Mouse (Mus musculus) kidney, postnatal 0 days (tissue): ENCODE measurements at regions not wholly inside any gene's neighbourhood (a gene's known extent, or its start where the extent isn't known, plus 50 kb on each side); places are given as distances from the start of the nearest gene placed in this dataset.
"Not testable (repeated sequence)": the region's sequence is repeated elsewhere in the genome, so short reads cannot be mapped to it uniquely, and the experiment has no call there.

ENCODE experiments used
- ATAC-seq: fragments of 200-750 bp; cut with Nextera tagmentation; replicated peaks from 2 replicates; pipeline ENCODE4 v1.8.0; 2017; ENCODE audit warnings: low read depth, moderate number of reproducible peaks, moderate TSS enrichment, moderate library complexity; ENCODE audit not compliant: low FRiP score
- DNase-seq: peaks from one replicate; pipeline ENCODE4 v3.0.0-alpha.2; 2016; ENCODE audit warnings: low spot score
- H3K27ac ChIP-seq: fragments of 300-500 bp; sonication (generic); 2 replicates; pipeline ENCODE4 v1.5.1; 2014; ENCODE audit warnings: mild to moderate bottlenecking
- H3K27me3 ChIP-seq: fragments of 300-500 bp; sonication (generic); 2 replicates; pipeline ENCODE4 v1.6.1; 2014; ENCODE audit warnings: low read length, mixed read lengths; ENCODE audit not compliant: insufficient read depth
- H3K36me3 ChIP-seq: fragments of 300-500 bp; sonication (generic); 2 replicates; pipeline ENCODE4 v1.6.1; 2014; ENCODE audit warnings: low read length, mixed read lengths; ENCODE audit not compliant: insufficient read depth
- H3K4me1 ChIP-seq: fragments of 300-500 bp; sonication (generic); replicated peaks from 2 replicates; pipeline ENCODE4 v1.6.1; 2014; ENCODE audit warnings: antibody characterized with exemption, low read length, mixed read lengths; ENCODE audit not compliant: insufficient read depth
- H3K4me2 ChIP-seq: fragments of 300-500 bp; sonication (generic); 2 replicates; pipeline ENCODE4 v1.6.1; 2014; ENCODE audit warnings: mild to moderate bottlenecking, low read length, moderate library complexity, mixed read lengths
- H3K4me3 ChIP-seq: fragments of 300-500 bp; sonication (generic); replicated peaks from 2 replicates; pipeline ENCODE4 v1.5.1; 2014; ENCODE audit warnings: low read depth, low read length
- H3K9ac ChIP-seq: fragments of 300-500 bp; sonication (generic); 2 replicates; pipeline ENCODE4 v1.6.1; 2014; ENCODE audit warnings: low read depth, low read length
- H3K9me3 ChIP-seq: fragments of 300-500 bp; sonication (generic); replicated peaks from 2 replicates; pipeline ENCODE4 v1.6.1; 2016; ENCODE audit warnings: low read length, inconsistent platforms, mixed read lengths
- CTCF ChIP-seq: IDR thresholded peaks from 2 replicates; pipeline ENCODE4 v1.5.1; 2016; ENCODE audit warnings: antibody characterized with exemption, low read depth, mild to moderate bottlenecking, moderate library complexity
- WGBS: fragments of 180-500 bp; shearing (Covaris S2); extraction: QIAGEN DNeasy Blood & Tissue Kit; methylation state at CpG from one replicate; pipeline ENCODE4 v1.1.7; 2014; 5-methylcytosine and 5-hydroxymethylcytosine counted together

GRCm38 (mm10) chr6:37730500-37731239 is 139.9 kb upstream of the Trim24 start:
- WGBS, result 57% methylated on average over 8 of the region's 8 CpGs
- Histone ChIP-seq H3K27me3 (no peaks in the 10 kb centered on the region), H3K9me3 (no peaks in the 10 kb centered on the region), H3K9ac (no peak overlapping the region), H3K36me3 (no peaks in the 10 kb centered on the region), H3K27ac (no peak overlapping the region; the same call in 1 of the 2 replicates), H3K4me1 (no peaks in the 10 kb centered on the region), H3K4me3 (no peak overlapping the region), H3K4me2 (no peak overlapping the region)
- no peak for TF ChIP-seq CTCF
- ATAC-seq (peak; percentile 75), DNase-seq (peak; percentile 66)

DNA sequence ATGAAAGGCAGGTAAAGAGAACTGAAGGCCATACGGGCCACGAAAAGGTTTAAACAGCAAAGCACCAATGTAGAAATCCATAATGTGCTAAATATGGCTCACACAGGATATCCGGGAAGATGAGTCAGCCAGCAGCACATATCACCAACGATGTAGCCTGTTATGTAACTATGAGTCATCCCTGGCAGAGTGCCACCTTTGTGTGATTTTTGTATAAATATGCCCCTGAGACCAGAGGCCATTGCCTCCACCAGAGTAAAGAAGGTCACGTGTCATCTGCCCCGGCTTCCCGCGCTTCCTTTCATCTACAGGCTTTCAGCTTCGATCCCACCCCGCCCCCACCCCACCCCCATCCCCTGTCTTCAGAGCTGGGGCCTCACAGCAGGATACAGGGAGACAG is 138.2 kb upstream of the Trim24 start:
- no peak for TF ChIP-seq CTCF
- ATAC-seq, result peak; percentile 73
- Histone ChIP-seq H3K27ac (no peak overlapping the region), H3K4me1 (no peaks in the 10 kb centered on the region), H3K4me3 (no peak overlapping the region), H3K4me2 (no peak overlapping the region), H3K9me3 (no peaks in the 10 kb centered on the region), H3K36me3 (no peaks in the 10 kb centered on the region), H3K9ac (no peak overlapping the region), H3K27me3 (no peaks in the 10 kb centered on the region)
- 44% methylated on average over 10 of the region's 10 CpGs for WGBS
- DNase-seq, result peak; percentile 82

DNA sequence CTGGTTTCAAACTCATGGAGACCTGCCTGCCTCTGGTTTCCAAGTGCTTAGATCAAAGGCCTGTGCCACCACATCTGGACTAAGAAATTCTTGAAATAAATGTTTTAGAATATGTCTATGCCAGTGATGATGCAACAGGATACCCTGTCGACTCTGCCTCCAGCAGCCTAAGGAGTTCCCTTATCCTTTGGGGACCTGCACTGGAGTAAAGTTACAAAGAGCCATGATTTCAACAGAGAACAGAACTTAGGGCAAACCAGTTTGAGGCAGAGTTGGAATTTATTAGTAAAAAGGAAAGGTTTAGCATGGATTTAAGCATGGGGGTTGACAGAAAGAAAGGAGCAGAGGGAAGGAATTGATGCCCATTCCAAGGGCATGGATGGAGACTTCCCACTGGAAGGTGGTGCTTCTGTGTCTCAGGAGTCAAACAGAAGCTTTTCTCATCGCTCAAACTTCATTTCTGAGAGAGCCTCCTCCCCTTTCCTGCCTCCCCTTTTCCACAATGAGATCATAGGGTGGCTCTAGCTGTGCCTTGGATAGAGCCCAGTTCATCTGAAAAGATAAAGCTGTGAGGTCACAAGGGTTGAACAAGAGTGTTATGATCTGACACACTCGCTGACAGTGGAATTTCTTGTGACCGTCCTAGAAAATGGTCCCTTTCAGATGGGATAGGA is 135.2 kb upstream of the Trim24 start:
- 62% methylated on average over 4 of the region's 4 CpGs for WGBS
- no peak overlapping the region for H3K4me3 ChIP-seq
- no peak overlapping the region for H3K4me2 ChIP-seq
- H3K27ac ChIP-seq, result 0 out of 2 replicates have a peak overlapping the region, but pooled peaks have one; percentile 25
- no peaks in the 10 kb centered on the region for H3K9me3 ChIP-seq
- H3K27me3 ChIP-seq, result no peaks in the 10 kb centered on the region
- DNase-seq (peak; percentile 80), ATAC-seq (0 out of 2 replicates have a peak, but pooled peaks have one; percentile 51)
- no peak overlapping the region for H3K9ac ChIP-seq
- no peak for TF ChIP-seq CTCF
- H3K36me3 ChIP-seq, result no peaks in the 10 kb centered on the region
- H3K4me1 ChIP-seq, result no peaks in the 10 kb centered on the region

DNA sequence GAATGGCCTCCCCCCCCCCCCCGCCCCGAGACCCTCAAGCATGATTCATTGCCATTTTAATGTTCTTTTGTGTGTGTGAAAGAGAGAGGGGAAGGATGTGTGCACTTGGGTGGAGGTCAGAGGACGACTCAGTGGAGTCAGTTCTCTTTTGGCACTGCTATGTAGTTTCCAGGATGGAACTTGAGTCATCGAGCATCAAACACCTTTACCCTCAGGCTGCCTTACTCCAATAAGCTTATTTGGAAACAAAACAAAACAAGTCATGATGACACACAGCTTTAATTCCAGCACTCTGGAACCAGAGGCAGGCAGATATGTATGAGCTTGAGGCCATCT is 134.7 kb upstream of the Trim24 start:
- 66% methylated on average over 4 of the region's 4 CpGs for WGBS

DNA sequence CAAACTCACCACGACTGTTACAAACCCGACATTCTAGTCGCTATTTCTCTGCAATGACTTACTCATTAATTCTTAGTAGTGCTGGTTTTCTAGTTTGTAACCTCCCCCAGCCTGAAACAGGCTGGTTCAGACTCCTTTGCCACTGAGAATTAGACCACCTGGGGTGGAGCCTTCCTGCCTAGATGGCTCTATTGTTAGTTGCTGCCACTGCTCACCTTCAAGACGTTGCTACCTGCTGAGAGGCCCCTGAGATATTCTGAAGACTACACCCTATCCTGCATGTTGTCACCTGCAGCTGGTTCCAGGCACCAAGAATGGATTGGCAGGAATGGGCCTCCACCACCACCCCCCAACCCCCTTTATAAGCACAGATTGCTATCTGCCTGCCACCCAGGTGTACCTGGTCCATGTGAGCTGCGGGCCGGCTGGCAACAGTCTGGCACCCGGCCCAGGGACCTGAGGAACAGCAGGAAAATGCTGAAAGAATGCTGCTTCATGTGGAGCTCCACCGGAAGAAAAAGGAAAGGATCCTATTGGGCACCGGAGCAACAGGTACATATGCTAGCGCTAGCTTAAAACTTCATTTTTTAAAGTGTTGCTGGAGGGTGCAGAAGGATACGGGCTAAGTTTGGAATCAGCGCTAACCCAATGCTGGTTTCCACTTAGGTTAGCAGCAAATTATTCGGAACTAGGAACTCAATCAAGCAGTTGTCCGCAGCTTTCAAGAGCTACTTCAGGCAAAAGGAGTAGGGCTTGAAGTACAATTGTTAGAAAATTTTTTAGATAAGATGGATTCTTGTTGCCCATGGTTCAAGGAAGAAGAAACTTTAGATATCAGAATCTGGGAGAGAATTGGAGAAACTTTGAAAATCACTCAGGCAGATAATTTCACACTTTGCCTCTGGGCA is 129.4 kb upstream of the Trim24 start:
- Histone ChIP-seq H3K4me2 (no peak overlapping the region), H3K4me3 (no peak overlapping the region), H3K27ac (no peak overlapping the region), H3K4me1 (no peaks in the 10 kb centered on the region), H3K9ac (no peak overlapping the region), H3K36me3 (no peaks in the 10 kb centered on the region), H3K9me3 (no peaks in the 10 kb centered on the region), H3K27me3 (no peaks in the 10 kb centered on the region)
- DNase-seq (no peak), ATAC-seq (no peak)
- no peak for TF ChIP-seq CTCF
- 78% methylated on average over 14 of the region's 14 CpGs for WGBS

More for the DNA sequence above, 134.7 kb upstream of the Trim24 start:
- Histone ChIP-seq H3K27ac (peak overlapping the region; percentile 40; the same call in 1 of the 2 replicates), H3K4me1 (no peaks in the 10 kb centered on the region), H3K36me3 (no peaks in the 10 kb centered on the region), H3K4me2 (no peak overlapping the region), H3K4me3 (no peak overlapping the region), H3K9ac (no peak overlapping the region), H3K9me3 (no peaks in the 10 kb centered on the region), H3K27me3 (no peaks in the 10 kb centered on the region)
- ATAC-seq (0 out of 2 replicates have a peak, but pooled peaks have one; percentile 21), DNase-seq (peak; percentile 69)
- no peak for TF ChIP-seq CTCF

DNA sequence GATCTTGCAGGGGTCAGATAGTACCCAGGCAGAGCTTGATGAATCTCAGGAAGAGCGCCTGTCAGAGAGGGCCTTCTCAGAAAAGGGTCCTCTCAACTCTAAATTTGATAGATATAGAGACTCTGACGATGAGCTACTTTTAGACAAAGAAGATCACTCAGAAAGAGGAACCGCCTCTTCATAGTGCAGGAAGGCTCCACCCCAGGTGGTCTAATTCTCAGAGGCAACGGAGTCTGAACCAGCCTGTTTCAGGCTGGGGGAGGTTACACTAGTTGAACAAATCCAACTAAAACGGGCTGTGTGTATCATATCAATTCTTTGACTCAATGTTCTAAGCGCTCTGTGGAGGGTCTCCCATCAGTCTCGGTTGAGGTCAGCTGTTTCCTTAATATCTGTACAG is 128.7 kb upstream of the Trim24 start:
- WGBS, result 79% methylated on average over 7 of the region's 7 CpGs
- not testable (repeated sequence) for H3K4me3 ChIP-seq, H3K36me3 ChIP-seq, H3K27ac ChIP-seq, H3K9ac ChIP-seq, H3K4me2 ChIP-seq, H3K9me3 ChIP-seq, ATAC-seq, H3K4me1 ChIP-seq, H3K27me3 ChIP-seq, DNase-seq
